Comparison of ENCODE assay signal across 26 mouse cellular contexts in the genomic region with DNA sequence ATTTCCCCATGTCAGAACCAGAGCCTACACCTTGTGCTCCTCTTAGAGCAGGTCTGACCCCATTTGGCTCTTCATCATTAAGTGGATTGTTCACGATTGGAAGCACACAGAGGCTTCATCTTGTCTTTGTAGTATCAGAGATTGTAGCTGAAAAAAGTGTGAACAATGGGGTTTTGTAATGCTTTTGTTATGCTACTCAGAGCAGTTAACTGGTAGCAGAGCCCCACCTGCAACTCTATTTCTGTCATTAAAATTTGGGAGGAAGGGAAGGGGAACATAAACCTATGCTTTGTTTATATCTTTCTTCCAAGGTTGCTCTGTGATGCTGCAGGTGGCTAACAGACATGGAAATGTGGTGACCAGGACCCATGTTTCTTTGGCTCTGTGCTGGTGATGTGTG.
"Had no signal": no experiment of that assay in that cellular context is flagged by ENCODE, and none has a peak within 500 bp of the region (broad histone marks: within the 10 kb centered on the region; RNA-seq: fewer than 3 reads in every experiment).

No protein-coding gene starts in this region.

- H3K9me3 ChIP-seq: heart, embryonic 13.5 days; heart, embryonic 15.5 days; hindbrain, embryonic 15.5 days; kidney, embryonic 15.5 days; limb, embryonic 13.5 days; limb, embryonic 15.5 days; liver, embryonic 12.5 days had no signal

- DNase-seq: gastrocnemius, adult 2 months; gastrocnemius, postnatal 10 days; gastrocnemius, postnatal 25 days; heart, adult 2 months; heart, postnatal 14 days; heart, postnatal 36 days; kidney, adult 11 months; kidney, adult 2 months; kidney, adult 9 months; kidney, postnatal 14 days; kidney, postnatal 36 days; layer of hippocampus, adult 9-11 months; left cerebral cortex, postnatal 4 days had no signal

- H3K36me3 ChIP-seq: heart, embryonic 13.5 days; heart, embryonic 15.5 days; hindbrain, embryonic 13.5 days; hindbrain, embryonic 15.5 days; kidney, embryonic 15.5 days; limb, embryonic 13.5 days; limb, embryonic 15.5 days; liver, embryonic 12.5 days had no signal

- ATAC-seq: hindbrain, postnatal 0 days; intestine, embryonic 16.5 days; liver, embryonic 12.5 days had no signal

- H3K9ac ChIP-seq: heart, embryonic 13.5 days; heart, embryonic 15.5 days; hindbrain, embryonic 13.5 days; hindbrain, embryonic 15.5 days; kidney, embryonic 15.5 days; limb, embryonic 13.5 days; limb, embryonic 15.5 days; liver, embryonic 12.5 days had no signal

- H3K4me2 ChIP-seq: heart, embryonic 11.5 days; heart, embryonic 13.5 days; heart, embryonic 15.5 days; hindbrain, embryonic 13.5 days; hindbrain, embryonic 15.5 days; kidney, embryonic 15.5 days; limb, embryonic 13.5 days; limb, embryonic 15.5 days; liver, embryonic 12.5 days had no signal

- H3K27me3 ChIP-seq: heart, embryonic 13.5 days; heart, embryonic 15.5 days; hindbrain, embryonic 13.5 days; hindbrain, embryonic 15.5 days; kidney, embryonic 15.5 days; limb, embryonic 13.5 days; limb, embryonic 15.5 days; liver, embryonic 12.5 days had no signal

- H3K27ac ChIP-seq: gastrocnemius, adult 2 months; heart, adult 2 months; heart, embryonic 13.5 days; heart, embryonic 15.5 days; hindbrain, embryonic 13.5 days; hindbrain, embryonic 15.5 days; hindbrain, postnatal 0 days; kidney, embryonic 15.5 days; kidney, postnatal 0 days; left cerebral cortex, adult 2 months; limb, embryonic 13.5 days; limb, embryonic 15.5 days; liver, embryonic 12.5 days had no signal

- H3K4me1 ChIP-seq: heart, embryonic 13.5 days; heart, embryonic 15.5 days; hindbrain, embryonic 13.5 days; hindbrain, embryonic 15.5 days; kidney, embryonic 15.5 days; limb, embryonic 13.5 days; limb, embryonic 15.5 days; liver, embryonic 12.5 days had no signal

- H3K4me3 ChIP-seq: gastrocnemius, adult 2 months; heart, adult 2 months; heart, embryonic 13.5 days; heart, embryonic 15.5 days; hindbrain, embryonic 13.5 days; hindbrain, embryonic 15.5 days; kidney, embryonic 15.5 days; left cerebral cortex, adult 2 months; limb, embryonic 13.5 days; limb, embryonic 15.5 days; liver, embryonic 12.5 days had no signal
